Mouse (Mus musculus): ENCODE measurements around the gene Tsen34. TPM values are rescaled to one million over a fixed set of nuclear protein-coding genes. Genes with fewer than 3 reads are reported as not detected.

The Tsen34 gene
- 100 to 1,000 TPM; 136 to 145 TPM for total RNA-seq (2021)
- long read RNA-seq, experiment 1, transcript Tsen34-202 (4 exons, 1,319 nt): major isoform, 90 of 200 reads
- long read RNA-seq, experiment 1, transcript Tsen34-204 (5 exons, 1,779 nt): minor isoform, 59 of 200 reads
- long read RNA-seq, experiment 1, partial matches to known transcripts: 13 of 200 reads
- long read RNA-seq, experiment 1, other reads (novel, unspliced or antisense): 37 of 200 reads
- long read RNA-seq, experiment 2, transcript Tsen34-204 (5 exons, 1,779 nt): minor isoform, 79 of 259 reads
- long read RNA-seq, experiment 2, transcript Tsen34-202 (4 exons, 1,319 nt): major isoform, 109 of 259 reads
- long read RNA-seq, experiment 2, partial matches to known transcripts: 17 of 259 reads
- long read RNA-seq, experiment 2, other reads (novel, unspliced or antisense): 54 of 259 reads

- no peak for DNase-seq (ENCODE audit: low spot score in 2 of 2)
Observed at GRCm38 (mm10) chr7:3692382-3692986, at the start of gene Tsen34. Gene Tsen34, plus strand, starts transcription at chr7:3692863.

GRCm38 (mm10) chr7:3643412-3643811 is 49.3 kb upstream of the Tsen34 start:
- no peak for DNase-seq (ENCODE audit: low spot score in 2 of 2)

DNA sequence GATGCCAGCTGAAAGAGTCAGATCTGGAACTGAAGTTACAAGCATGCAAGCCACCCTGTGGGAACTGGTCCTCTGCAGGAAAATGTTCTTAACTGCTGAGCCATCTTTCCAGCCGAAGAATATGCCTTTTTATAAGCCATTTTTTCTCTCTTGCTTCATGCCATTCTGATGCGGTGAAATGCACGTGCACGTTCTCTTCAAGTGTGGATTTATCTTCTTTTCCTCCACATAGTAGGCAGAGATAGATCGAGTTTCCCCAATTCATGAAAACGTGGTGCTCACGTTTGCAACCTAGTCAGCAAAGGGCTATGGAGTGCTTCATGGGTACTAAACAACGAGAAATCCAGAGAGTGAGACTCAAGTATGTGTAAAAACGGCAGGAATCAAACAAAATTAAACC is 48.8 kb upstream of the Tsen34 start:
- DNase-seq (ENCODE audit: low spot score in 2 of 2): no peak

DNA sequence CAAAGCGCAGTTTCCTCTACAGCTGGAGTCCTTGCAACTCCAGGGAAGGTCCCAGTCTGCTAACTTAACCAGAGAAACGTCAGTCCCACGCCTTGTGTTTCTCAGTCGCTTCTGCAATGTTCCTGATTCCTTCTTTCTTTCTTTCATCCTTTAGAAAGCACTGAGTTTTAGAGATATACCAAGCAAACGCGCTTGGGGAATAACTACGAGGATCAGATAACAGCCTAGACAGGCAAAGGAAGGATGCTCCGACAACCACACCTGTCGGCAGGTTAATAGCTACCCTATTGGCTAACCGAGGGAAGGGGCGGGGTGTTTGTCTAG is 48.4 kb upstream of the Tsen34 start:
- DNase-seq (ENCODE audit: low spot score in 2 of 2): no peak

DNA sequence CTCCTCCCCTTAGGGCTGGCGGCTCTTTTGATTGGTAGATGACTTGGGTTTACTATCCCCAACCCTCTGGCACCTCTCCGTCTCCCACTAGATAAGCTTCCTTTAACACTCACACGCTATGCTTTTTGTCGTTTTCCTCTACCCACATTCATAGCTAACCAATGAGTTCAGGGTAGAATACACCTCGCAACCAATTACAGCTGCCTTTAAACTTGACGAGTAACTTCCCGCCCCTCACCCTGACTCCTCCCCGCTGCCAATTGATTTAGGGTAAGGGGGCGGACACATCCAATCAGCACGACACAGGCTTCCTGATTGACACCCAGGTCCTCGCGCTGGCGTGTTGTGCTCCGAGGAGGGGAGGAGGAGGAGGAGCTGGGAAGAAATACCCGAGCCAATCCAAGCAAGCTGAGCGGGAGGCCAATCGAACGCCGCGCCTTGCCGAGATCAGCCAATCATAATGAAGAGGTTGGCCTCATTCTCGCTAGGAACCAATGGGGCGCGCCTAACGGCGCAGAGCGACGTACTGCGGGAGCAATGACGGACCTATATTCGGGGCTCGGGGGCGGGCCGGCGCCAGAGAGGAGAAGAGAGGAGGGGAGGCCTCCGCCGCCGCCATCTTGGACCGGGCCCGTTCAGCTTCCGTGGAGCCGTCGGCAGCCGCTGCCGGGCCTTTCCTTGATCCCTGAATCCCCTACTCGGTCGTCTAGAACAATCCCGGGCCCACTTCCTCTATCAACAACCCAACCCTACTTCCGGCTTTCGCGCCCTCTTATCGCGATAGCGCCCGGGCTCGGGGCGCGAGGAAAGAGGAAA is 47.8 kb upstream of the Tsen34 start, which contains the start of gene Cnot3:
Gene Cnot3, plus strand, starts transcription at position 597 of the 816 bp plus-strand sequence.
- peak; percentile 94 to 96 for DNase-seq (ENCODE audit: low spot score in 2 of 2)

DNA sequence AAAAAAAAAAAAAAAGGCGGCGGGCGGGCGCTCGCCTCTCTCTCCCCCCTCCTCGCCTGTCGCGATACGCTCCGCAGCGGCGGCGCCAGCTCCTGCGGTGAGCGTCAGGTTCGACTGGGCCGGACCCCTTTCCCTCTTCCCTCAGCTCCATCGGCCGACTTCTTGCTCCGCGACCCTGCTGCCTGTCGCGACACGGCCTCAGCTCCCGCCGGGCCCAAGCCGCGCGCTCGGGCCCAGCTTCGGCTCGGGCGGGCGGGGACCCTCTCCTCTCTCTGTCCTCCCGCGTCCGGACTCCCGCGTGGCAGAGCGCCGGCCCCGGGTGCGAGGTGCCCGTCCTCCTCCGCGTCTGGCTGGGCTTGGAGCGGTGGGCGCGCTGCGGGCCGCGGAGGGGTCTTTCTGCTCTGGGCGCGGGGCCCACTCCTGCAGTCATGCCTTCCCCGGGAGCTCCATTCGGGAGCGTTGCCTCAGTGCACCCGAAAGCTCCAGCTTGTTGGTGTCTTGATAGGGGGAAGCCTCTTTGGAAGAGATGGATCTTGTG is 47.1 kb upstream of the Tsen34 start:
- peak in 1 of 2 experiments; percentile 25 for DNase-seq (ENCODE audit: low spot score in 2 of 2)

DNA sequence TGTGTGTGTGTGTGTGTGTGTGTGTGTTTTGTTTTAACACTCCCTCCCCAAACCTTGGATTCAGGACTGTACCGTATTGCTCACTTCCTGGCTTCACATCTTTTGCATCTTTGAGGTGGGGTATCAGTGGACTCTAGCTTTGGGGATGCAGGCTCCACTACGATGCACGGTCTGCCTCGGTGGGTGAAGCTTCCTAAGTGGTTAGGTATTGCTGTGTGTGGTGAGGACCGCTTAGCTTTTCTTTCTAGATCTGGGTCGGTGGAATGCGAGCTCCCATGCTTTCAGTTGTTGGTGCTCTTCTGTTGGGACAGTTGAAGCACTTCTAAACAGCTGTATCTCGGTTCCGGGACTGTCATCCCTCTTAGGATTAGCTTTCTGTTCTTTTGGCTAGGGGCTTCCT is 46.5 kb upstream of the Tsen34 start:
- DNase-seq (ENCODE audit: low spot score in 2 of 2): no peak

GRCm38 (mm10) chr7:3646641-3647040 is 46.0 kb upstream of the Tsen34 start:
- no peak for DNase-seq (ENCODE audit: low spot score in 2 of 2)

DNA sequence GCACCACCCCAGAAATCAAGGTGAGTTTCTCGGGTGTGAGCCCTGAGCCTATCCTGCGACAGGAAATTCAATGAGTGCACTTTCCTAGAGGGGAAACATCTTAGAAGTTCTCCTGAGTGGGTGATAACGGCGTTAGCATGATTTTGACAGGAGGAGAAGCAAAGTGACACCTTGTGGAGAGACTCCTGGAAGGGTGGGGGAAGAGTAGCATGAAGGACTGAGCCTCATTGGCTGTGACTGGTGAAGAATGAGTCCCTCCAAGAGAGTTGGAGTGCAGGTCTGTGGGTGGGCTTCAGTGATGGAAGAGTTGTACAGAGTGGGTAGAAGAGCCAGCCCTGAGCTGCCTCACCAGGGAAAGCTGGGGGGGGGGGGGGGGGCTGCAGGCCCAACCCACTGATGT is 35.7 kb upstream of the Tsen34 start:
- DNase-seq (ENCODE audit: low spot score in 2 of 2): no peak

DNA sequence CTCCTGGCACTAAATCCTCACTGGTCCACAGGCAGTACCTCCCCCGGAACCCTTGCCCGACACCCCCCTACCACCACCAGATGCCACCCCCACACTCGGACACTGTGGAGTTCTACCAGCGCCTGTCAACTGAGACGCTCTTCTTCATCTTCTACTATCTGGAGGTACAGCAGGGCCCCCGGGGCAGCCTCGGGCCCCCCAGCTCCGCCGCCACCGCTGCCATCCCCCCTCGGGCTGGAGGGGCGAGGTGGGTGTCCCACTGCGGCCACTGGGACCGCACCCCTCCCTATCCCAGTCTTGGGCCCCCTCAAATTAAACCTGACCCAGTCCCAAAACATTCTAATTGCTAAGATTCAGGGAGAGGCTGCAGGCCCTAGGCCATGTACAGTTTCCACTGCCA is 34.1 kb upstream of the Tsen34 start:
- no peak for DNase-seq (ENCODE audit: low spot score in 2 of 2)

DNA sequence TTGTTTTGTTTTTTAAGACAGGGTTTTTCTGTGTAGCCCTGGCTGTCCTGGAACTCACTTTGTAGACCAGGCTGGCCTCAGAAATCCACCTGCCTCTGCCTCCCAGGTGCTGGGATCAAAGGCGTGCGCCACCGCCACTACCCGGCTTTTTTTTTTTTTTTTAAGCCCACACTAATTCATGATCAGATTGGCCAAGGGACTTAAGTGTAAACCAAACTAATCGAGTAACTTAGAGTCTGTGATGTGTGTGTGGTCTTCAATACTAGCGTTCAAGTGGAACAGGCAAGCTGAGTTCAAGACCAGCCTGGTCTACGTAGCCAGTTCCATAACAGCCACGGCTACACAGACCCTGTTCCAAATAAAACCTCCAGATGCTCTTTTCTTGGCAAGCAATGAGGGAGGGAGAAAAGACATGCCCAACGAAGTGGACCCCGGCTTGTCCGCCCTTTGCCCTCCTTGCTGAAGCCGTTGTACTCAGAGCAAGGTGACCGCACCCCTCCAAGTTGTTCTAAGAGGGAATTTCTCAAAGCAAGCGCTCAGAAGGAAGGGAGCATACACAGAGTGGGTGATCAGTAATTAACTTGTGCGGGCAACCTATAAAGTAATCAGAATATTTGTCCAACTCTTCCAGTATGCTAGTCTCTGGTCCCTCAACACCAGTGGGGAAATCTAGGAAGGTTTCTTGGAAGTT is 28.0 kb upstream of the Tsen34 start:
- no peak for DNase-seq (ENCODE audit: low spot score in 2 of 2)

DNA sequence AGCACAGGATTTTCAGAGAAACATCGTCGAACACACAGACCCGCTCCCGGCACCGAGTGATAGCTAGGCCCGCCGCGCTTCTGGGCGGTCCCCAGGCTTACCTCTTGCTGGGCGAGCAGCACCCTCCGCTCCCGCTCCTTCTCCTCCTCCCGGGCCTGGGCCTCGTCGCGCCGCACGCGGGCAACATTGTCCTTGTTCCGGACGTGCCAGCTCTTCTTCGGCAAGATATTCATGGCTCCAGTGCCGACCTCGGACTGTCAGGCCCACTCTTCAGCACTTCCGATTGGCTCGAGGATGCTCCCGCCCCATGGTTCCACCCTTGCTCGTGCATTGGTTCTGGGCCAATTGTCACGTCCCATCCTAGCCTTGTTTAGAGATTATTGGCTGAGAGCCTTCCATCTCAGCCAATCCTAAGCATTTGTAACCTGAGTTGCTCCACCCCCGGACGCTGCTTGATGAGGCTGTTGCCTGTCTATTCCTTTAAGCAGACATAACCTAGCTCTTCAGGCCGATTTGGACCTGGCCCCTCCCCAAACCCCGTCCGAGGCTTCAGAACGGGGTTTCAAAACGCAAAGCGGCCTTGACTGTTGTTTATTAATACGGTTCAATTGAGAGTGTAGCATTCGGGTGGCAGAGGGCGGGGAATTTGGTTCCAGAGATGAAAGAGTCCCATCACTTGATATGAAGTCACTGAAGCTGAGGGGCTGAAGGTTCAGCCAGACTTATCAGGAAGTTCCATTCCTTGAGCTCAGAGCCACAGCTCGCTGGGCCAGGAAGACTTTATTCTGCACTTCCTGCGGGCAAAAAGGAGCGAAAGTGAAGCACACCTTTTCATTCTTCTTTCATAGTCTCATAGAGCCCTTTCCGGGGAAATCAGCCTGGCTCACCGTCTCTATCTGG is 27.2 kb upstream of the Tsen34 start, which contains the start of gene Leng1:
Gene Leng1, minus strand, starts transcription at position 626 of the 900 bp plus-strand sequence.
- DNase-seq (ENCODE audit: low spot score in 2 of 2): peak; percentile 79 to 91

DNA sequence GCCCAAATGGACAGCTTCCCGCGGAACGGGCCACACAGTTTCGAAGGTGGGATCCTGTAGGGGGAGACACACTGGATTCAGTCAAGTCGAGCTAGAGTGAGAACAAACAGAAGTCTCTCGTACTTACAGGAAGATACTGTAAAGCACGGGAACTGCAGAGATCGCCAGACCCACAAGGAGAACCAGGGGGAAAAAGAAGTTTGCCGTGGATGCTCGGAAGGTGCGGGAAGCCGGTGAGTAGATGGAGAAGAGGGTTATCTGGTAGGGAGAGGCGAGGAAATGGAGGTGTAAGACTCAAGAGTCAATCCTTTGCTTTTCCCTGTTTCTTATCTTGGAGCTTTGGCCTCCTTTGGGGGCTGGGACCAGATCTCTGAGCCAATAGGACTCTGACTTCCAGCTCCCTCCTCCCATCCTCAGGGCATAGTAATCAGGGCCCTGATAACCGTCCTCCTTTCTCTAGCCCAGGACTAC is 25.7 kb upstream of the Tsen34 start:
- DNase-seq (ENCODE audit: low spot score in 2 of 2): no peak

- DNase-seq (ENCODE audit: low spot score in 2 of 2): peak; percentile 44 to 68
Observed at GRCm38 (mm10) chr7:3674507-3675227, 18.0 kb upstream of the Tsen34 start.

DNA sequence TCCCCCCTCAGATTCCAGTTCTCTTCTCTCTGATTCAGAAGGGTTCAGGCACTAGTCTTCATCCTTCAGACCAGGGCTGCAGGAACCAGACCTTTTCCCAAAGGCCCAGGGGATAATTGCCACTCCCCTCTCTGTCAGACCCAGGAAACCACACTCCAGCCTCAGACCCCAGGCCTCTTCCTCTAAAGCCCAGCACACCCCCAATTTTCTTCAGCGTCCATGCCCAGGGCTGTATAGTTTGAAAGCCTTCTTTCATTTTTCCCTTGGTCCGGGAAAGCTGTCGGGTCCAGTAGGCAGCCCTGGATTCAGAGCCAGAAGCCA is 17.5 kb upstream of the Tsen34 start:
- no peak for DNase-seq (ENCODE audit: low spot score in 2 of 2)

- no peak for DNase-seq (ENCODE audit: low spot score in 2 of 2)
Observed at GRCm38 (mm10) chr7:3676371-3676770, 16.3 kb upstream of the Tsen34 start.

DNA sequence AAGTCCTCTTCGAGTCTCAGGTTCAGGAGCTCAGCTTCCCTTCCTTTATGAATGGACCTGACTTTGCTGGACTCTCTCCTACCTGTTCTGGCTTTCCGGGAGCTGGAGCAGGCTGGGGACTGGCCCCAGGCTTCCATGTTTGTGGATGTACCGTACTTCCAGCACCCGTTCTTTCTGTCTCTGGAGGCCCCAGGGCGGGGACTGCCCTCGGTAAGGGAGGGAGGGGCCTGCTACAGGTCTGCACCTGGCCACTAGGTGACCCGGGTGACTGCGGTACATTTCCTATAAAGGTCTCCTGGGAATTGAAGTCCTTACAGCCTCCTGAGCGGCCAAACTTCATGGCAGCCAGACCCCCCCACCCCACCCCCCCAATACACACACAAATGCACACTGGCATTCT is 15.3 kb upstream of the Tsen34 start, which contains the start of gene Tmc4:
Gene Tmc4, minus strand, starts transcription at position 212 of the 400 bp plus-strand sequence.
- DNase-seq (ENCODE audit: low spot score in 2 of 2): no peak

DNA sequence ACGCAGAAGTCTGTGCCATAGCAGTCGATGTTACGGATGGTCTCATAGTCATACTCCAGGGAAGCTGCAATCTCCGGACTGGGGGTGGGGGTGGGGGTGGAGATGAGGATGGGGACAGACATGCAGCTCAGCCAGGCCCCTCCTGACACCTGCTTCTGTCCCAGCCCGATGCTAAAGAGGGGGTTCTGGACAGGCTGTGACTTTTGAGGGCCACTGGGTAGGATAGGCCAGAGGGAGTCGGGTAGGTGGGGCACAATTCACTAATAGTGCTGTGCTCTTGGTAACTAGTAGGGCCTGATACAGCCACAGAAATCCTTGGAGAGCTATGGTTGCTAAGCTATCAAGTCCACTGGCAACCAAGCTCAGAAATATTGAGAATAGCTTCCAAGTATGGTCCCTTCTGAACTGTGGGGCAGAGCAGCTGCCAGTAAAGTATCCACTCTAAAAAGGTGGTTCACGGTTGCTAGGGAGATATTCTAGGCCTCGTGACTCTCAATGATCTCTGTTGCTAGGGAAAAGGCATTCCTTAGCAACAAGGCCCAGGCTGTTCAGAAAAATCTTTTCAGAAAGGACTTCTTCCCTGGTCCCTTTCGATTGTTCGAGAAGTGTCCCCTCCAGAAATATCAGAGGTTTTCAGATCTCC is 8.6 kb upstream of the Tsen34 start:
- no peak for DNase-seq (ENCODE audit: low spot score in 2 of 2)

DNA sequence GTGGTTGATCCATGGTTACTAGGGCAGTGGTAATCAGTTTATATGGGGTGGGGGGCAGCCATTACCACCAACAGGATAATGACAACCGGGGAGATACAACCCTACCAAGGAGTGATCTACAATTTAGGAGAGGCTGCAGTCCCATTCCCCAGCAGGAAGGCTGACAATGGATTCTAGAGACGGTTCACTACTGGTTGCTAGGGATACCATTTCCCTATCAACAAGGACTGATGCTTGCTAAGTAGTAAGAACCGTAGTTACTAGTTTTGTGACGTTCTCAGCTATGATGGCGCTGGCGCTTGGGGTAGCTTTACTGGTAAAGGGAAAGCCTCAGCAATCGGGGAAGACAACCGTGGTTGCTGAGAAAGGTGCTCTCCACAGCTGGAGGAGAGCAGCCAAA is 8.0 kb upstream of the Tsen34 start:
- no peak for DNase-seq (ENCODE audit: low spot score in 2 of 2)

Data from adrenal gland, postnatal 4 days (tissue).